Mouse (Mus musculus) CD4-positive, CD25-positive, alpha-beta regulatory T cell, adult 4 months (primary cell): ENCODE measurements around the gene Cerkl. TPM values are rescaled to one million over a fixed set of nuclear protein-coding genes. Genes with fewer than 3 reads are reported as not detected.
A peak's percentile ranks its signal among the peaks of the same experiment; 100 is the strongest.

ENCODE experiments used
- ATAC-seq: one replicate; pipeline ENCODE4 v1.8.0; 2017
- polyA plus RNA-seq, 2 experiments: library from polyadenylated mRNA; unstranded; fragments of 100-300 nt; shearing (Covaris generic); gene quantifications; one replicate each; pipeline ENCODE4 v1.2.1; 2017

Cerkl gene
- polyA plus RNA-seq, result 10 to 100 TPM; 35.8 to 46.1 TPM

GRCm38 (mm10) chr2:79456575-79457349 is at the start of gene Cerkl, which contains the start of gene Neurod1:
Gene Cerkl (minus strand): TSS chr2:79456785.
Gene Neurod1 (minus strand): TSS chr2:79456751.
- no peak for ATAC-seq

- peak; percentile 96 for ATAC-seq
These were observed 42.6 kb upstream of the Cerkl start for GRCm38 (mm10) chr2:79498990-79499755.

- ATAC-seq, result no peak
These were observed 28.5 kb upstream of the Cerkl start for GRCm38 (mm10) chr2:79485127-79485526.

GRCm38 (mm10) chr2:79482511-79482910 is 25.9 kb upstream of the Cerkl start:
- ATAC-seq, result no peak

GRCm38 (mm10) chr2:79462411-79462810 is 5.8 kb upstream of the Cerkl start:
- no peak for ATAC-seq

- no peak for ATAC-seq
These were observed 5.3 kb upstream of the Cerkl start for GRCm38 (mm10) chr2:79461861-79462260.

GRCm38 (mm10) chr2:79460586-79460985 is 4.0 kb upstream of the Cerkl start:
- ATAC-seq, result no peak

GRCm38 (mm10) chr2:79460107-79460506 is 3.5 kb upstream of the Cerkl start:
- no peak for ATAC-seq

GRCm38 (mm10) chr2:79459061-79460045 is 2.8 kb upstream of the Cerkl start:
- no peak for ATAC-seq

- no peak for ATAC-seq
These were observed 1.3 kb upstream of the Cerkl start for GRCm38 (mm10) chr2:79457932-79458331.

- ATAC-seq, result no peak
These were observed 849 bp upstream of the Cerkl start for GRCm38 (mm10) chr2:79457434-79457833.

- no peak for ATAC-seq
These were observed 939 bp downstream of the Cerkl start for GRCm38 (mm10) chr2:79455646-79456045.

GRCm38 (mm10) chr2:79454786-79455446 is 1.7 kb downstream of the Cerkl start:
- ATAC-seq, result no peak

- ATAC-seq, result no peak
These were observed 2.4 kb downstream of the Cerkl start for GRCm38 (mm10) chr2:79453901-79454781.

GRCm38 (mm10) chr2:79451438-79451837 is 5.1 kb downstream of the Cerkl start:
- no peak for ATAC-seq

- no peak for ATAC-seq
These were observed 5.7 kb downstream of the Cerkl start for GRCm38 (mm10) chr2:79450684-79451394.

- no peak for ATAC-seq
These were observed 7.2 kb downstream of the Cerkl start for GRCm38 (mm10) chr2:79449371-79449770.

GRCm38 (mm10) chr2:79447198-79447597 is 9.4 kb downstream of the Cerkl start:
- no peak for ATAC-seq

- no peak for ATAC-seq
These were observed 12.5 kb downstream of the Cerkl start for GRCm38 (mm10) chr2:79443861-79444620.
